Mouse (Mus musculus): ENCODE results near the gene Map7. TPM values are rescaled to one million over a fixed set of nuclear protein-coding genes. Genes with fewer than 3 reads are reported as not detected.

Map7 gene
- polyA plus RNA-seq, 1 experiment, result 13.6 TPM

DNA sequence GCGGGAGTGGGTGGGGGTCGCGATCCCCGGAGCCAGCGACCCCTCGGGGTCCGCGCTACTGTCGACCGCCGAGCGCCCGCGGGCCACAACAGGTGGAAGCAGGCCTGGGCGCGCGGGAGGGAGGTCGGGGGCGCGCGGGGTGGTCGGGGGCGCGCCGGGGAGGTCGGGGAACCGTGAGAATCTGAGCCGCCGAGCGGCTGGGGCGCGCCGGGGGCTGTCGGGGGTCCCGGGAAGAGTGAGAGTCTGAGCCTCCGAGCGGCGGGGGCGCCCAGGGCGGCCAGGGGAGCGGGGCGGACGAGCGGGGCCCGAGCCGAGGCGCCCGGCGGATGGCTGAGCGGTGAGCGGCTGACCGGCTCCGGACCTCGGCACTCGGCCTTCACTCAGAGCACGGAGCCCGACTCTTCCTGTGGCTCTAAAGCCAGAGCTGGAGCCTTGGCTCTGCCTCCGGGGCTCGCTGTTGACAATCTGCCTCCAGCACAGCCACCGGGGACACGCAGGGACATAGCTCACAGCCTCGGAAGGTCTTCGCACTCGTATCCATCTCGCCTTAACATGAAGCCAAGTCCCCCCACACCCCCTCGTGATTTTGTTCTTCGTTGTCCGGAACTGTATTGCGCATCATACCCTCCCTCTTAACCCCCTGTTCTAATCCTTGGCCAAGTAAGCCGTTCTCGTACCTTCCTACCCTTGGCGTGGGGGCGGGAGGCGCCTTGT, 1.0 kb downstream of the Map7 start:
- TF ChIP-seq CTCF (IDR thresholded peaks at IDR 0.05; ENCODE audit: insufficient read depth, low read length), result no peak
- TF ChIP-seq POLR2A (IDR thresholded peaks at IDR 0.05; ENCODE audit: borderline replicate concordance, extremely low read depth, low read depth, low read length), result no peak
- Histone ChIP-seq H3K4me1 (ENCODE audit: control insufficient read depth, insufficient read depth, low read length) (peaks cover 4% of the 10 kb centered on the region; the same call in 1 of the 2 replicates), H3K4me3 (replicated peaks; ENCODE audit: extremely low read depth, low read depth, low read length) (peak overlapping the region; percentile 92)
- under 1% methylated on average over 59 of the region's 74 CpGs for WGBS
- DNase-seq, result peak; percentile 63

DNA sequence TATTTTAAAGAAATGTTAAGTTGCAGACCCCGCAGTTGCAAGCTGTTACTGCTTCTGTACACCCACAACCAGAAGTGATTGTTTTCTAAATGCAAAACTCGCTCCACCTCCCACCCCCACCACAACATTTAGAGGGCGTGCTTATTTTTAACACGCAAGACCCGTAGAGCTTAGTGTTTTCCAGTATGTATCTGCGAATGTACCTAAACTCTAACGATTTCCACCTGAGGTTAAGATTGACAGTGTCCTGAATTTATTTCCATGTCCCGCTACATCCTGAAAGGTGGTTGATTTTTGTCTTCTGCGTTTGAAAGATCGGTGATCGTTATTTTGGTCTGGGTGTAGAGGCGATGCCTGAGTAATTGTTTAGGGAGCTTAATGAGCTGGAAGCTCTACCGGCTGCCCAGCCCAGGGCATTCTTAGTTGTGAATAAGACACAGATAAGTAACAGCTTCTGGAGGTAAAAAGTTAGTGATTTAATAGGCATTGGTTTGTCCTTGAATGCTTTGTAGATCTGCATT, 1.6 kb downstream of the Map7 start:
- TF ChIP-seq POLR2A (IDR thresholded peaks at IDR 0.05; ENCODE audit: borderline replicate concordance, extremely low read depth, low read depth, low read length) (no peak), CTCF (IDR thresholded peaks at IDR 0.05; ENCODE audit: insufficient read depth, low read length) (no peak)
- 6% methylated on average over 13 of the region's 13 CpGs for WGBS
- peak overlapping the region; percentile 92 for H3K4me3 ChIP-seq (replicated peaks; ENCODE audit: extremely low read depth, low read depth, low read length)
- DNase-seq, result no peak
- peaks cover 4% of the 10 kb centered on the region; the same call in 1 of the 2 replicates for H3K4me1 ChIP-seq (ENCODE audit: control insufficient read depth, insufficient read depth, low read length)

DNA sequence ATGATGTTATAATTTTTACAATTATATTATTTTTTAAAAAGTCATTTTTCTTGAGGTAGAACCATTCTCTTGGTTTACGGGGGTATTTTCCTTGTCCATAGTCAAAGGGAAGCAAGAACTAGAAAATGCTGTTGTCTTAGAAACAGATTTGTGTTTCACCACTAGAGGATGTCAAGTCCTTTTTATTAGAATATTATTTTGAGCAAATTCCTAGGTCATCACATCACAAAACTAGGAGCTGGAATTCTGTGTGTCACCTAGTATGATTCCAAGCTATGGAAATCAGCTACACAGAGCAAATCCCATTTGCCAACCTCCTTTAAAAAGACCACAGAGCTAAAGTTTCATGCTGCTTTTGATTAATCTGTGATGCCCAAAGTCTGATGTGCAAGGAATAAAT, 3.9 kb downstream of the Map7 start:
- TF ChIP-seq CTCF (IDR thresholded peaks at IDR 0.05; ENCODE audit: insufficient read depth, low read length) (no peak), POLR2A (IDR thresholded peaks at IDR 0.05; ENCODE audit: borderline replicate concordance, extremely low read depth, low read depth, low read length) (no peak)
- 82% methylated on average over 1 of the region's 1 CpGs for WGBS
- DNase-seq, result no peak
- H3K4me1 ChIP-seq (ENCODE audit: control insufficient read depth, insufficient read depth, low read length), result peaks cover 4% of the 10 kb centered on the region; the same call in 1 of the 2 replicates
- no peak overlapping the region for H3K4me3 ChIP-seq (replicated peaks; ENCODE audit: extremely low read depth, low read depth, low read length)

DNA sequence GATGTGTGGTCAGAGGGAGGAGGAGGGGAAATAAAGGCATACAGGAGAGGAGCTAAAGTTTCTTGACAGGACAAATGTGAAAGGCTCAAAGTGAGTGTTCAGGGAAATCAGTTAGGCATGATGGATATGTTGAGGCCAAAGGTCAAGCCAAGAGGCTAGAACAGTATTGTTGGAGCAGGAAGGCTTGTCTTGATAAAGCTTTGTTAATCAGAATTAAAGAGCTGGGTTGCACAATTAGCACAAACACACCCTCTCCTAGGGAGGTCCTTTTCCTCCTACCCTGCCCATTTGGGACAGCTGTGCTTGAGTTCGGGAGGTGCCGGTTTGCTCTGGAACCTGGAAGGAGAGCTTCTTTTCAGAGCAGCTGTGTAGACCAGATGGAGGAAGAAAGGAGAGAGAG, 5.2 kb downstream of the Map7 start:
- TF ChIP-seq POLR2A (IDR thresholded peaks at IDR 0.05; ENCODE audit: borderline replicate concordance, extremely low read depth, low read depth, low read length), result no peak
- no peak overlapping the region for H3K4me3 ChIP-seq (replicated peaks; ENCODE audit: extremely low read depth, low read depth, low read length)
- WGBS, result 52% methylated on average over 2 of the region's 2 CpGs
- H3K4me1 ChIP-seq (ENCODE audit: control insufficient read depth, insufficient read depth, low read length), result peaks cover 2% of the 10 kb centered on the region; the same call in 1 of the 2 replicates
- no peak for DNase-seq

DNA sequence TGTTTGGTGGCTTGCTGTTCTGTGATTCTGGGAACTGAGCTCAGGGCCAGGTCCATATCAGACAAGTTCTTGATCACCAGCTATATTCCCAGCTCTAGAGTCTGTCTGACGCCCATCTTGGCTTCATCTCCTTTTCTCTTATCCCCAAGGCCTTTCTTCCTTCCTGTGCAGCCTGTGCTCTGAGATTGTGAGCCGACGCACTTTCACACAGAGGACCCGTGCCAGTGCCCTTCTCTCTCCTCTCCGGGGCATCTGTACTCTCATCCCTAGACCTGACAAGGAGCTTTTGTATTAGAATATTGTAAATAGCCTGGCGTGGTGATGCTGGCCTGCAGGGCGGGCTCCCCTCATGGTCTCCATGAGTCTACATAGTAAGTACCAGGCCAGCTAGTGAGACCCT, 7.1 kb downstream of the Map7 start:
- no peaks in the 10 kb centered on the region; the same call in 1 of the 2 replicates for H3K4me1 ChIP-seq (ENCODE audit: control insufficient read depth, insufficient read depth, low read length)
- DNase-seq, result no peak
- WGBS, result 55% methylated on average over 7 of the region's 7 CpGs
- H3K4me3 ChIP-seq (replicated peaks; ENCODE audit: extremely low read depth, low read depth, low read length), result no peak overlapping the region
- TF ChIP-seq CTCF (IDR thresholded peaks at IDR 0.05; ENCODE audit: insufficient read depth, low read length) (no peak), POLR2A (IDR thresholded peaks at IDR 0.05; ENCODE audit: borderline replicate concordance, extremely low read depth, low read depth, low read length) (no peak)

GRCm38 (mm10) chr10:20157021-20157726, 8.9 kb downstream of the Map7 start:
- 82% methylated on average over 8 of the region's 8 CpGs for WGBS
- no peak overlapping the region for H3K4me3 ChIP-seq (replicated peaks; ENCODE audit: extremely low read depth, low read depth, low read length)
- no peak for TF ChIP-seq CTCF (IDR thresholded peaks at IDR 0.05; ENCODE audit: insufficient read depth, low read length)
- no peak for TF ChIP-seq POLR2A (IDR thresholded peaks at IDR 0.05; ENCODE audit: borderline replicate concordance, extremely low read depth, low read depth, low read length)
- DNase-seq, result no peak
- H3K4me1 ChIP-seq (ENCODE audit: control insufficient read depth, insufficient read depth, low read length), result no peaks in the 10 kb centered on the region; the same call in 1 of the 2 replicates

GRCm38 (mm10) chr10:20158756-20159155, 10.5 kb downstream of the Map7 start:
- TF ChIP-seq CTCF (IDR thresholded peaks at IDR 0.05; ENCODE audit: insufficient read depth, low read length) (no peak), POLR2A (IDR thresholded peaks at IDR 0.05; ENCODE audit: borderline replicate concordance, extremely low read depth, low read depth, low read length) (no peak)
- 52% methylated on average over 4 of the region's 4 CpGs for WGBS
- no peaks in the 10 kb centered on the region for H3K4me1 ChIP-seq (ENCODE audit: control insufficient read depth, insufficient read depth, low read length)
- no peak for DNase-seq
- no peak overlapping the region for H3K4me3 ChIP-seq (replicated peaks; ENCODE audit: extremely low read depth, low read depth, low read length)

DNA sequence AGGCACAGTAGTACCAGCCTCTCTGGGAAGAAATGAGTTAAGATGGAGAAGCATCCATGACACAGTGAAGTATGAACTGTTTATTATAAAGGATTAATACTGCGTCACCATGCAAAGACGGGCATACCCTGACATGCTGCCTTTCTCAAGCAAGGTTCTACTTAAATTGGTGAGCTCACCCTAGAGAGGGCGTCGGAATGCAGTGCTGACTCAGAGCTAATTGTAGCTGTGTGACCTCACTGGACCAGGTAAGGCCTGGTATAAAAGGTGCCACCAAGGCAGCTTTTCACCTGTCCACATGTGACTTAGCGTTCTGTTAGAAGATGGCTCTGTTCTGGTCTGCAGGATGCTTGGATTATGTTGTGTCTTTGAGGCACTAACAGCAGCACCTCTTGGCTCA, 11.0 kb downstream of the Map7 start:
- no peak for DNase-seq
- Histone ChIP-seq H3K4me3 (replicated peaks; ENCODE audit: extremely low read depth, low read depth, low read length) (no peak overlapping the region), H3K4me1 (ENCODE audit: control insufficient read depth, insufficient read depth, low read length) (no peaks in the 10 kb centered on the region)
- TF ChIP-seq CTCF (IDR thresholded peaks at IDR 0.05; ENCODE audit: insufficient read depth, low read length), result no peak
- no peak for TF ChIP-seq POLR2A (IDR thresholded peaks at IDR 0.05; ENCODE audit: borderline replicate concordance, extremely low read depth, low read depth, low read length)
- 82% methylated on average over 5 of the region's 5 CpGs for WGBS

DNA sequence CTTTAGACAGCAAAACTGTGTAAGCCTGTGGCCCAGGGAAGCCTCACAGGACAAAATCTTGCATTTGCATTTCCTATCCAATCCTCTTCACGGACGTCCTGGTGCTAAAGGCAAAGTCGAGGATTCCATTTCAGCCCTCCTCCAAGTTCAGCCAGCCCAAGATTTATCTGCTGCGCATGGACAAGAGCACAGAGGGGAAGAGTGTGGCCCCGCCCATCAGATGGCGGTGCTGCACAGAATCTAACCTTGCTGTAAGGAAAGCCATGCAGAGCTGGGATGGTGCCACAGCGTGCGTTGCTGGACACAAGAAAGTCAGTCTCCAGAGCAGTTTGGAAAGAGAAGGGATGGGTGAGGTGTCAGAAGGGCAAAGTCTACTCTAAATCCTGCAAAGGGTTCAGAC, 12.6 kb downstream of the Map7 start:
- WGBS, result 61% methylated on average over 8 of the region's 8 CpGs
- DNase-seq, result no peak
- H3K4me3 ChIP-seq (replicated peaks; ENCODE audit: extremely low read depth, low read depth, low read length), result no peak overlapping the region
- TF ChIP-seq CTCF (IDR thresholded peaks at IDR 0.05; ENCODE audit: insufficient read depth, low read length) (no peak), POLR2A (IDR thresholded peaks at IDR 0.05; ENCODE audit: borderline replicate concordance, extremely low read depth, low read depth, low read length) (no peak)
- no peaks in the 10 kb centered on the region for H3K4me1 ChIP-seq (ENCODE audit: control insufficient read depth, insufficient read depth, low read length)
